In genomic region chr11:117535491-117536304, GRCm38 (mm10) we compare ENCODE assay signal across 19 mouse cellular contexts. TPM values are rescaled to one million over a fixed set of nuclear protein-coding genes. Genes with fewer than 3 reads are reported as not detected.
A peak's percentile ranks its signal among the peaks of the same experiment; 100 is the strongest.
DNase-seq lines count a peak whose midpoint lies in the region; ATAC-seq and TF ChIP-seq lines count a peak whose summit lies in the region.
"Had no signal": no experiment of that assay in that cellular context is flagged by ENCODE, and none has a peak within 500 bp of the region (broad histone marks: within the 10 kb centered on the region; RNA-seq: fewer than 3 reads in every experiment).

No protein-coding gene starts in this region.

- 0 out of 2 replicates have a peak, but pooled peaks have one; percentile 11 for ATAC-seq in lung, postnatal 0 days

- no peaks in the 10 kb centered on the region for H3K36me3 ChIP-seq in lung, postnatal 0 days (ENCODE audit: insufficient read depth, low read length)
- H3K36me3 ChIP-seq: limb, embryonic 12.5 days; neural tube, embryonic 12.5 days; stomach, embryonic 15.5 days had no signal

- no peaks in the 10 kb centered on the region for H3K9me3 ChIP-seq in lung, postnatal 0 days (ENCODE audit: low read length)
- H3K9me3 ChIP-seq: limb, embryonic 12.5 days; neural tube, embryonic 12.5 days; stomach, embryonic 15.5 days had no signal

- TF ChIP-seq EP300 in lung, postnatal 0 days (IDR thresholded peaks at IDR 0.05): no peak

- no peak for TF ChIP-seq CTCF in lung, postnatal 0 days (IDR thresholded peaks at IDR 0.05)

- H3K27ac ChIP-seq in lung, postnatal 0 days (ENCODE audit: low read length): no peak overlapping the region
- H3K27ac ChIP-seq: limb, embryonic 12.5 days; liver, embryonic 14.5 days; neural tube, embryonic 12.5 days; stomach, embryonic 15.5 days had no signal

- no peaks in the 10 kb centered on the region for H3K27me3 ChIP-seq in lung, postnatal 0 days (replicated peaks; ENCODE audit: insufficient read depth, low read length)
- H3K27me3 ChIP-seq: limb, embryonic 12.5 days; neural tube, embryonic 12.5 days; stomach, embryonic 15.5 days had no signal

- intact Hi-C loops in heart, postnatal 25 days (cut with DNase I): no loop called here

- H3K4me1 ChIP-seq in lung, postnatal 0 days (ENCODE audit: insufficient read depth, low read depth, low read length): peaks cover 5% of the 10 kb centered on the region; the same call in 1 of the 2 replicates

- no peak overlapping the region for H3K9ac ChIP-seq in lung, postnatal 0 days (replicated peaks; ENCODE audit: low read depth)
- H3K9ac ChIP-seq: limb, embryonic 12.5 days; liver, embryonic 14.5 days; neural tube, embryonic 12.5 days; stomach, embryonic 15.5 days had no signal

- H3K4me3 ChIP-seq in lung, postnatal 0 days (ENCODE audit: low read depth, low read length): no peak overlapping the region
- H3K4me3 ChIP-seq: erythroblast, embryonic 14.5 days; limb, embryonic 12.5 days; neural tube, embryonic 12.5 days; stomach, embryonic 15.5 days had no signal

- H3K4me2 ChIP-seq in lung, postnatal 0 days (replicated peaks; ENCODE audit: low read depth, low read length): no peak overlapping the region
- H3K4me2 ChIP-seq: limb, embryonic 12.5 days; neural tube, embryonic 12.5 days; stomach, embryonic 15.5 days had no signal

- WGBS in lung, postnatal 0 days: 37% methylated on average over 9 of the region's 9 CpGs

- peak; percentile 28 to 38 for DNase-seq in heart, adult 18-20 months
- no peak for DNase-seq in heart, postnatal 25 days (ENCODE audit: low spot score)
- DNase-seq in lung, postnatal 0 days (ENCODE audit: low spot score): no peak
- DNase-seq in lung, postnatal 25 days (ENCODE audit: low spot score): no peak
- DNase-seq in NIH3T3 (ENCODE audit: low read depth): peak; percentile 13
- peak; percentile 65 for DNase-seq in skeletal muscle tissue, adult 2 months (ENCODE audit: low read depth, low spot score)
- no peak for DNase-seq in kidney, adult 9 months

RNA-seq across cellular contexts. Expression of gene Gm11733, which starts 51.5 kb away (rescaled TPM):
- not detected for total RNA-seq in heart, adult 18-20 months (2021)
- not detected for total RNA-seq in heart, postnatal 25 days (2021)
- polyA plus RNA-seq in lung, postnatal 0 days (2015; fragmentation: Nextera tagmentation; extraction: Ambion mirVana): not detected in 2 replicates
- total RNA-seq: adrenal gland, postnatal 10 days; granulocyte monocyte progenitor cell, adult 5-6 weeks; layer of hippocampus, postnatal 10 days; MEL had no signal
- polyA plus RNA-seq: erythroblast, embryonic 14.5 days; heart, embryonic 16.5 days; limb, embryonic 12.5 days; liver, embryonic 14.5 days; neural tube, embryonic 12.5 days; spleen, adult 2 months; stomach, embryonic 15.5 days; thymus, postnatal 0 days had no signal

Comparison
In these comparisons a context has a peak if more than half of its experiments do, and no peak if none do; other contexts are left out.
1. DNase-seq: peak in heart, adult 18-20 months (2 of 2), NIH3T3 (single experiment) and skeletal muscle tissue, adult 2 months (single experiment); none in heart, postnatal 25 days (single experiment), lung, postnatal 0 days (single experiment), lung, postnatal 25 days (single experiment) and kidney, adult 9 months (single experiment).